Mouse (Mus musculus): ENCODE data around the gene Olfr766-ps1. TPM values are rescaled to one million over a fixed set of nuclear protein-coding genes. Genes with fewer than 3 reads are reported as not detected.

Gene Olfr766-ps1
- total and polyA plus RNA-seq, 2 experiments from 2014 or later, result not detected

DNA sequence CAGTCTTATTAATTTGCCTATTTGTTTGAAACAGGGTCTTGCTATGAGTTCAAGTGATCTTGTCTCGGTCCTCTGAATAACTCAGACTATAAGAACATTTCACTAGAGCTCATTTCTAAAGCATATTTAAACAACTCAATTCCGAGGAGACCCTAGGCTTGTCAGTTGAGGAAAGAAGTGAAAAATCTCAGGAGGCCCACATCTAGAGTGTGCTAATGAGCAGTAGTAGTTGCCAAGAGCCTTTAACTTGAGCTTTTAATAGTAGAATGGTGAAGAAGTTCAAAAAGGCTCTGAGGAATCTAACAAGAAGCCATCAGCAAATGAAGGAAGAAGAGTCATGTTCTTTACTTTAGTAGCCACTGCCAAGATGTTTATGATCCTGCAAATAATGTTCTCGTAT lies 29.0 kb downstream of the Olfr766-ps1 start, which contains the start of gene Olfr764-ps1:
Olfr764-ps1 (minus strand) TSS at position 101 of the 400 bp plus-strand sequence.
- Histone ChIP-seq H3K9ac (replicated peaks; ENCODE audit: low read depth, low read length) (no peak within 1 kb of the TSS), H3K4me3 (ENCODE audit: low read depth, low read length) (no peak within 1 kb of the TSS), H3K27me3 (ENCODE audit: control insufficient read depth, insufficient read depth, low read length) (no peaks in the 10 kb centered on the region), H3K36me3 (replicated peaks; ENCODE audit: control insufficient read depth, insufficient read depth, low read length) (no peaks in the 10 kb centered on the region), H3K27ac (ENCODE audit: low read depth) (no peak within 1 kb of the TSS), H3K4me1 (ENCODE audit: control insufficient read depth, insufficient read depth) (no peaks in the 10 kb centered on the region), H3K4me2 (ENCODE audit: low read depth, low read length) (no peak within 1 kb of the TSS), H3K9me3 (replicated peaks; ENCODE audit: control insufficient read depth, low read length) (no peaks in the 10 kb centered on the region)
- TF ChIP-seq EP300 (IDR thresholded peaks at IDR 0.05; ENCODE audit: low read depth) (no peak), CTCF (IDR thresholded peaks at IDR 0.05; ENCODE audit: low read depth) (no peak)
- 57% methylated on average over 3 of the region's 3 CpGs for WGBS
- DNase-seq (ENCODE audit: low spot score) (no peak), ATAC-seq (ENCODE audit: insufficient read depth, low read depth) (no peak)

GRCm38 (mm10) chr10:129028343-129028742 lies 40.4 kb downstream of the Olfr766-ps1 start:
- no peak for DNase-seq (ENCODE audit: low spot score)
- Histone ChIP-seq H3K4me3 (ENCODE audit: low read depth, low read length) (no peak overlapping the region), H3K9me3 (replicated peaks; ENCODE audit: control insufficient read depth, low read length) (no peaks in the 10 kb centered on the region), H3K36me3 (replicated peaks; ENCODE audit: control insufficient read depth, insufficient read depth, low read length) (no peaks in the 10 kb centered on the region), H3K4me2 (ENCODE audit: low read depth, low read length) (no peak overlapping the region), H3K4me1 (ENCODE audit: control insufficient read depth, insufficient read depth) (no peaks in the 10 kb centered on the region), H3K27ac (ENCODE audit: low read depth) (no peak overlapping the region), H3K27me3 (ENCODE audit: control insufficient read depth, insufficient read depth, low read length) (no peaks in the 10 kb centered on the region), H3K9ac (replicated peaks; ENCODE audit: low read depth, low read length) (no peak overlapping the region)
- TF ChIP-seq CTCF (IDR thresholded peaks at IDR 0.05; ENCODE audit: low read depth) (no peak), EP300 (IDR thresholded peaks at IDR 0.05; ENCODE audit: low read depth) (no peak)
- 74% methylated on average over 2 of the region's 2 CpGs for WGBS
- no peak for ATAC-seq (ENCODE audit: insufficient read depth, low read depth)

GRCm38 (mm10) chr10:129026018-129026662 lies 42.6 kb downstream of the Olfr766-ps1 start:
- H3K4me1 ChIP-seq (ENCODE audit: control insufficient read depth, insufficient read depth), result no peaks in the 10 kb centered on the region
- TF ChIP-seq CTCF (IDR thresholded peaks at IDR 0.05; ENCODE audit: low read depth) (peak; percentile 57), EP300 (IDR thresholded peaks at IDR 0.05; ENCODE audit: low read depth) (no peak)
- no peak overlapping the region for H3K4me2 ChIP-seq (ENCODE audit: low read depth, low read length)
- H3K9ac ChIP-seq (replicated peaks; ENCODE audit: low read depth, low read length), result no peak overlapping the region
- H3K4me3 ChIP-seq (ENCODE audit: low read depth, low read length), result no peak overlapping the region
- H3K27me3 ChIP-seq (ENCODE audit: control insufficient read depth, insufficient read depth, low read length), result no peaks in the 10 kb centered on the region
- ATAC-seq (ENCODE audit: insufficient read depth, low read depth) (no peak), DNase-seq (ENCODE audit: low spot score) (no peak)
- H3K27ac ChIP-seq (ENCODE audit: low read depth), result no peak overlapping the region
- H3K36me3 ChIP-seq (replicated peaks; ENCODE audit: control insufficient read depth, insufficient read depth, low read length), result no peaks in the 10 kb centered on the region
- 58% methylated on average over 3 of the region's 3 CpGs for WGBS
- H3K9me3 ChIP-seq (replicated peaks; ENCODE audit: control insufficient read depth, low read length), result no peaks in the 10 kb centered on the region

DNA sequence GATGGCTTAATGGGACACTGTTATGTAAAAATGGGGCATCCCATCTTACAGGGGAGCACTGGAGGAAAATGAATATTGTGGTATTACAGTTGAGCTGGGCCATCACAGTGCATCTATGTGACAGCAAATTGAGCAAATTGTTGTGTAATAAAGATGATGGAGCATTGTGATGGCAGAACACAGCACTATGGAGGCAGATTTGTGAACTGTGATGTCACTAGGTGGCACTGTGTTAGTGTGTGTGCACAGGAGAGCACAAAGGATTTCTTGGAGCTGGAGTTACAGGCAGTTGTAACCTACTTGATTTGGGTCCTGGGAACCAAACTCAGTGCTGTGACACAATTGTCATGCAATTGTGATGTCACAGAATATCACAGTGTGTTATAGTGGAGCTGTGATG lies 45.5 kb downstream of the Olfr766-ps1 start:
- DNase-seq (ENCODE audit: low spot score) (no peak), ATAC-seq (ENCODE audit: insufficient read depth, low read depth) (no peak)
- no peaks in the 10 kb centered on the region for H3K4me1 ChIP-seq (ENCODE audit: control insufficient read depth, insufficient read depth)
- H3K4me3 ChIP-seq (ENCODE audit: low read depth, low read length), result no peak overlapping the region
- H3K27me3 ChIP-seq (ENCODE audit: control insufficient read depth, insufficient read depth, low read length), result no peaks in the 10 kb centered on the region
- H3K36me3 ChIP-seq (replicated peaks; ENCODE audit: control insufficient read depth, insufficient read depth, low read length), result no peaks in the 10 kb centered on the region
- H3K4me2 ChIP-seq (ENCODE audit: low read depth, low read length), result no peak overlapping the region
- TF ChIP-seq EP300 (IDR thresholded peaks at IDR 0.05; ENCODE audit: low read depth) (no peak), CTCF (IDR thresholded peaks at IDR 0.05; ENCODE audit: low read depth) (no peak)
- H3K9me3 ChIP-seq (replicated peaks; ENCODE audit: control insufficient read depth, low read length), result no peaks in the 10 kb centered on the region
- no peak overlapping the region for H3K27ac ChIP-seq (ENCODE audit: low read depth)
- H3K9ac ChIP-seq (replicated peaks; ENCODE audit: low read depth, low read length), result no peak overlapping the region

DNA sequence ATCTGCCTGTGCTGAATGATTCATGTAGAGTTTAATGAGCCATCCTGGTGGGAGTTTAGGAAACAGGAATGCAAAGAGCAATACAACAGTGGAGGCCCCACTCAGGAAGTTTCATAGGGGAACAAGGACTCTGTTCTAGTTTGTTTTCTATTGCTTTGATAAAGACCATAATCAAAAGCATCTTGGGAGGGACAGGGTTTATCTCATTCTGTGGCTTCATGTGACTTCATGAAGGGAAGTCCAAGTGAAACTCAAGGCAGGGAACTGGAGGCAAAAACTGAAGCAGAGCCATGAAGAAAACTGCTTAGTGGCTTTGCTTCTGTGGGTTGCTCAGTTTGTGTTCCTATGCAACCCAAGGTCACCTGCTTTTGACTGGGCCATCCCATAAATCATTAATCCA lies 54.3 kb downstream of the Olfr766-ps1 start:
- no peaks in the 10 kb centered on the region for H3K27me3 ChIP-seq (ENCODE audit: control insufficient read depth, insufficient read depth, low read length)
- H3K27ac ChIP-seq (ENCODE audit: low read depth), result no peak overlapping the region
- ATAC-seq (ENCODE audit: insufficient read depth, low read depth) (no peak), DNase-seq (ENCODE audit: low spot score) (no peak)
- H3K4me2 ChIP-seq (ENCODE audit: low read depth, low read length), result no peak overlapping the region
- TF ChIP-seq EP300 (IDR thresholded peaks at IDR 0.05; ENCODE audit: low read depth), result no peak
- TF ChIP-seq CTCF (IDR thresholded peaks at IDR 0.05; ENCODE audit: low read depth), result no peak
- no peaks in the 10 kb centered on the region for H3K9me3 ChIP-seq (replicated peaks; ENCODE audit: control insufficient read depth, low read length)
- H3K4me3 ChIP-seq (ENCODE audit: low read depth, low read length), result no peak overlapping the region
- no peaks in the 10 kb centered on the region for H3K4me1 ChIP-seq (ENCODE audit: control insufficient read depth, insufficient read depth)
- H3K9ac ChIP-seq (replicated peaks; ENCODE audit: low read depth, low read length), result no peak overlapping the region
- H3K36me3 ChIP-seq (replicated peaks; ENCODE audit: control insufficient read depth, insufficient read depth, low read length), result no peaks in the 10 kb centered on the region

Other genes with a start within 250 kb of the Olfr766-ps1 start
- gene Ormdl2, start 247.3 kb downstream of the Olfr766-ps1 start, total RNA-seq (2014; rRNA removed; ENCODE audit: low replicate concordance), result 27.6 and 32.1 TPM in 2 replicates
- gene Ormdl2, start 247.3 kb downstream of the Olfr766-ps1 start, polyA plus RNA-seq (2015; fragmentation: Nextera tagmentation; extraction: Ambion mirVana), result 20.2 and 26.7 TPM in 2 replicates
- 1.6 and 6.7 TPM in 2 replicates for gene Gdf11, start 177.3 kb downstream of the Olfr766-ps1 start, total RNA-seq (2014; rRNA removed; ENCODE audit: low replicate concordance)
- 1.5 and 1.7 TPM in 2 replicates for gene Gdf11, start 177.3 kb downstream of the Olfr766-ps1 start, polyA plus RNA-seq (2015; fragmentation: Nextera tagmentation; extraction: Ambion mirVana)
- 32.9 and 72.6 TPM in 2 replicates for gene Cd63, start 168.0 kb downstream of the Olfr766-ps1 start, total RNA-seq (2014; rRNA removed; ENCODE audit: low replicate concordance)
- gene Cd63, start 168.0 kb downstream of the Olfr766-ps1 start, polyA plus RNA-seq (2015; fragmentation: Nextera tagmentation; extraction: Ambion mirVana), result 381 and 398 TPM in 2 replicates
- gene Rdh5, start 146.1 kb downstream of the Olfr766-ps1 start, total RNA-seq (2014; rRNA removed; ENCODE audit: low replicate concordance), result 7.6 and 14.3 TPM in 2 replicates
- 9.3 and 11.1 TPM in 2 replicates for gene Rdh5, start 146.1 kb downstream of the Olfr766-ps1 start, polyA plus RNA-seq (2015; fragmentation: Nextera tagmentation; extraction: Ambion mirVana)
- 121 and 130 TPM in 2 replicates for gene Bloc1s1, start 144.9 kb downstream of the Olfr766-ps1 start, total RNA-seq (2014; rRNA removed; ENCODE audit: low replicate concordance)
- gene Bloc1s1, start 144.9 kb downstream of the Olfr766-ps1 start, polyA plus RNA-seq (2015; fragmentation: Nextera tagmentation; extraction: Ambion mirVana), result 292 and 295 TPM in 2 replicates
- gene Itga7, start 135.2 kb downstream of the Olfr766-ps1 start, total RNA-seq (2014; rRNA removed; ENCODE audit: low replicate concordance), result 22.3 and 41.4 TPM in 2 replicates
- 18.5 and 22.7 TPM in 2 replicates for gene Itga7, start 135.2 kb downstream of the Olfr766-ps1 start, polyA plus RNA-seq (2015; fragmentation: Nextera tagmentation; extraction: Ambion mirVana)
- gene Mettl7b, start 108.0 kb downstream of the Olfr766-ps1 start, total RNA-seq (2014; rRNA removed; ENCODE audit: low replicate concordance), result not detected in 2 replicates
- gene Mettl7b, start 108.0 kb downstream of the Olfr766-ps1 start, polyA plus RNA-seq (2015; fragmentation: Nextera tagmentation; extraction: Ambion mirVana), result not detected in 2 replicates
- not detected in 2 replicates for gene Olfr9, start 79.5 kb downstream of the Olfr766-ps1 start, total RNA-seq (2014; rRNA removed; ENCODE audit: low replicate concordance)
- gene Olfr9, start 79.5 kb downstream of the Olfr766-ps1 start, polyA plus RNA-seq (2015; fragmentation: Nextera tagmentation; extraction: Ambion mirVana), result not detected in 2 replicates
- not detected in 2 replicates for gene Olfr763, start 58.2 kb downstream of the Olfr766-ps1 start, total RNA-seq (2014; rRNA removed; ENCODE audit: low replicate concordance)
- not detected in 2 replicates for gene Olfr763, start 58.2 kb downstream of the Olfr766-ps1 start, polyA plus RNA-seq (2015; fragmentation: Nextera tagmentation; extraction: Ambion mirVana)
- not detected in 2 replicates for gene Olfr764-ps1, start 29.1 kb downstream of the Olfr766-ps1 start, total RNA-seq (2014; rRNA removed; ENCODE audit: low replicate concordance)
- not detected in 2 replicates for gene Olfr764-ps1, start 29.1 kb downstream of the Olfr766-ps1 start, polyA plus RNA-seq (2015; fragmentation: Nextera tagmentation; extraction: Ambion mirVana)
- not detected in 2 replicates for gene Olfr765, start 19.0 kb downstream of the Olfr766-ps1 start, total RNA-seq (2014; rRNA removed; ENCODE audit: low replicate concordance)
- not detected in 2 replicates for gene Olfr765, start 19.0 kb downstream of the Olfr766-ps1 start, polyA plus RNA-seq (2015; fragmentation: Nextera tagmentation; extraction: Ambion mirVana)
- gene Olfr767, start 13.9 kb upstream of the Olfr766-ps1 start, total RNA-seq (2014; rRNA removed; ENCODE audit: low replicate concordance), result not detected in 2 replicates
- not detected in 2 replicates for gene Olfr767, start 13.9 kb upstream of the Olfr766-ps1 start, polyA plus RNA-seq (2015; fragmentation: Nextera tagmentation; extraction: Ambion mirVana)
- not detected in 2 replicates for gene Olfr768, start 30.4 kb upstream of the Olfr766-ps1 start, total RNA-seq (2014; rRNA removed; ENCODE audit: low replicate concordance)
- not detected in 2 replicates for gene Olfr768, start 30.4 kb upstream of the Olfr766-ps1 start, polyA plus RNA-seq (2015; fragmentation: Nextera tagmentation; extraction: Ambion mirVana)
- gene Olfr769, start 48.9 kb upstream of the Olfr766-ps1 start, total RNA-seq (2014; rRNA removed; ENCODE audit: low replicate concordance), result not detected in 2 replicates
- not detected in 2 replicates for gene Olfr769, start 48.9 kb upstream of the Olfr766-ps1 start, polyA plus RNA-seq (2015; fragmentation: Nextera tagmentation; extraction: Ambion mirVana)
- not detected in 2 replicates for gene Olfr770, start 70.0 kb upstream of the Olfr766-ps1 start, total RNA-seq (2014; rRNA removed; ENCODE audit: low replicate concordance)
- not detected in 2 replicates for gene Olfr770, start 70.0 kb upstream of the Olfr766-ps1 start, polyA plus RNA-seq (2015; fragmentation: Nextera tagmentation; extraction: Ambion mirVana)
- not detected in 2 replicates for gene Olfr771, start 95.8 kb upstream of the Olfr766-ps1 start, total RNA-seq (2014; rRNA removed; ENCODE audit: low replicate concordance)
- gene Olfr771, start 95.8 kb upstream of the Olfr766-ps1 start, polyA plus RNA-seq (2015; fragmentation: Nextera tagmentation; extraction: Ambion mirVana), result not detected in 2 replicates
- gene Olfr772, start 108.9 kb upstream of the Olfr766-ps1 start, total RNA-seq (2014; rRNA removed; ENCODE audit: low replicate concordance), result not detected in 2 replicates
- gene Olfr772, start 108.9 kb upstream of the Olfr766-ps1 start, polyA plus RNA-seq (2015; fragmentation: Nextera tagmentation; extraction: Ambion mirVana), result not detected in 2 replicates
- gene Olfr773, start 118.4 kb upstream of the Olfr766-ps1 start, total RNA-seq (2014; rRNA removed; ENCODE audit: low replicate concordance), result not detected in 2 replicates
- gene Olfr773, start 118.4 kb upstream of the Olfr766-ps1 start, polyA plus RNA-seq (2015; fragmentation: Nextera tagmentation; extraction: Ambion mirVana), result not detected in 2 replicates
- not detected in 2 replicates for gene Olfr774, start 167.2 kb upstream of the Olfr766-ps1 start, total RNA-seq (2014; rRNA removed; ENCODE audit: low replicate concordance)
- not detected in 2 replicates for gene Olfr774, start 167.2 kb upstream of the Olfr766-ps1 start, polyA plus RNA-seq (2015; fragmentation: Nextera tagmentation; extraction: Ambion mirVana)
- not detected in 2 replicates for gene Olfr775, start 179.4 kb upstream of the Olfr766-ps1 start, total RNA-seq (2014; rRNA removed; ENCODE audit: low replicate concordance)
- gene Olfr775, start 179.4 kb upstream of the Olfr766-ps1 start, polyA plus RNA-seq (2015; fragmentation: Nextera tagmentation; extraction: Ambion mirVana), result not detected in 2 replicates
- not detected in 2 replicates for gene Olfr776, start 190.2 kb upstream of the Olfr766-ps1 start, total RNA-seq (2014; rRNA removed; ENCODE audit: low replicate concordance)
- gene Olfr776, start 190.2 kb upstream of the Olfr766-ps1 start, polyA plus RNA-seq (2015; fragmentation: Nextera tagmentation; extraction: Ambion mirVana), result not detected in 2 replicates
- not detected in 2 replicates for gene Olfr777, start 202.5 kb upstream of the Olfr766-ps1 start, total RNA-seq (2014; rRNA removed; ENCODE audit: low replicate concordance)
- gene Olfr777, start 202.5 kb upstream of the Olfr766-ps1 start, polyA plus RNA-seq (2015; fragmentation: Nextera tagmentation; extraction: Ambion mirVana), result not detected in 2 replicates
- gene Olfr780, start 249.1 kb upstream of the Olfr766-ps1 start, total RNA-seq (2014; rRNA removed; ENCODE audit: low replicate concordance), result not detected in 2 replicates
- not detected in 2 replicates for gene Olfr780, start 249.1 kb upstream of the Olfr766-ps1 start, polyA plus RNA-seq (2015; fragmentation: Nextera tagmentation; extraction: Ambion mirVana)